ENCODE assay signal across 9 mouse cellular contexts in the genomic region with DNA sequence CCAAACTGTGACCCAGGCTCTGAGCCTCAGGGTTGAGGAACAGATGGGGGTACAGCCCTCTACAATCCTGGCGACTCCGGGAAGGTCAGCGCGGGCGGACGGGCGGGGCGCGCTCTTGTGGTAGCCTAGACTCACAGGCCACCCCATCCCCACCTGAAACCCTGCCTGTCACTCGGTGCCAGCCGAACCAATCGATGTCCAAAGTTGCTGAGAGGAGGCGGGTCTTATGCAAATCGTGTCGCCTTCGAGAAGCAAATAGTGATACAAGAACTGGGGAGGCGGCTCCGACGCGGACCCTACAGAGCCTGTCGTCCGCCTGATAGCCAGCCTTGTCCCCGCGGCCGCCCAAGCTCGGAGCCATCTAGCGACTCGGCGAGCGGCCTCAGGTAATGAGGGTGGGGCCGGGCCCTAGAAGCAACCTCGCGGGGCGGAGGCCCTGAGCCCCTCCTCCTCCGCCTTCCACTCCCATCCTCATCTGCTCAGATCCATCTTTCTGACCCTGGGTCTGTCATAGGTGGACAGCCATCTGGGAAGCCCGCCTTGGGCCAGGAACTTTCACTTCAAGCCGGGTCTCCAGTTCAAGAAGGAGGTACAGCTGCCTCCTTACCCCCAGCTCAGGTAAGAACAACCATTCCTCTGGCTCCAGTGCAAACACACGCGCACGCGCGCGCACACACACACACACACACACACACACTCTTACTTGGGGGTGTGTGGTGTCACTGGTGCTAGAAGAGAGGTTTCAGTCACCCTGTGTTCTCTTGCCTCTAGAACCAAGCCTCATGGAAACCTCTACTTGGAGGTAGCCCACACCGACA. TPM values are rescaled to one million over a fixed set of nuclear protein-coding genes. Genes with fewer than 3 reads are reported as not detected.
DNase-seq lines count a peak whose midpoint lies in the region; TF ChIP-seq lines count a peak whose summit lies in the region.
"Had no signal": no experiment of that assay in that cellular context is flagged by ENCODE, and none has a peak within 500 bp of the region (broad histone marks: within the 10 kb centered on the region; RNA-seq: fewer than 3 reads in every experiment).

No protein-coding gene starts in this region.

- intact Hi-C loops in gastrocnemius, postnatal 14 days (cut with DNase I; ENCODE audit: low total_unique reads) = no loop called here
- intact Hi-C loops in left cerebral cortex, adult 2 months (cut with DNase I) = loop anchor here (2.0 kb wide), 1 partner anchor 19 kb away; no protein-coding TSS in a partner anchor

- peak; percentile 76 for TF ChIP-seq POLR2A in cortical plate, adult 2 months (IDR thresholded peaks at IDR 0.05; ENCODE audit: extremely low read depth, insufficient read depth, low read length)

- no peak for TF ChIP-seq CTCF in cortical plate, adult 2 months (IDR thresholded peaks at IDR 0.05; ENCODE audit: extremely low read depth, insufficient read depth, low read length)
- TF ChIP-seq CTCF in left cerebral cortex, adult 2 months (IDR thresholded peaks at IDR 0.05) = no peak

- H3K4me1 ChIP-seq in cortical plate, adult 2 months (ENCODE audit: control insufficient read depth, insufficient read depth, low read length) = peaks cover 6% of the 10 kb centered on the region; the same call in 1 of the 2 replicates

- peak; percentile 89 for DNase-seq in ZHBTc4 (ENCODE audit: low read depth, low spot score)
- peak; percentile 43 for DNase-seq in gastrocnemius, postnatal 14 days
- peak; percentile 81 for DNase-seq in induced T-regulatory cell, adult 2 months (ENCODE audit: low read depth)
- peak; percentile 88 to 92 for DNase-seq in left cerebral cortex, adult 2 months (ENCODE audit: extremely low spot score in 1 of 2, low spot score in 2 of 2)
- peak; percentile 73 for DNase-seq in lung, postnatal 36 days
- peak; percentile 83 for DNase-seq in retina, embryonic 14.5 days (ENCODE audit: low spot score)
- peak; percentile 48 for DNase-seq in thymus, postnatal 25 days

- H3K4me3 ChIP-seq in cortical plate, adult 2 months (ENCODE audit: insufficient read depth, low read length) = peak overlapping the region; percentile 62
- peak overlapping the region; percentile 80 for H3K4me3 ChIP-seq in left cerebral cortex, adult 2 months
- H3K4me3 ChIP-seq: erythroblast, embryonic 14.5 days had no signal

- peak overlapping the region; percentile 53 for H3K27ac ChIP-seq in cortical plate, adult 2 months (ENCODE audit: insufficient read depth, low read length)
- H3K27ac ChIP-seq in left cerebral cortex, adult 2 months = peak overlapping the region; percentile 96

RNA-seq across cellular contexts. Expression of gene Hpcal4, which starts 0.4 kb away (rescaled TPM):
- 562 and 609 TPM in 2 replicates for polyA plus RNA-seq in cortical plate, adult 2 months (2012; rRNA removed)
- total RNA-seq in gastrocnemius, postnatal 14 days (2021) = under 1 TPM; 0.06 to 0.07 TPM
- 100 to 1,000 TPM; 530 to 532 TPM for total RNA-seq in left cerebral cortex, adult 2 months (2021)
- polyA plus RNA-seq: erythroblast, embryonic 14.5 days had no signal

RNA-seq across cellular contexts. Expression of gene Nt5c1a, which starts 17.9 kb away (rescaled TPM):
- polyA plus RNA-seq in cortical plate, adult 2 months (2012; rRNA removed) = 3.3 and 3.7 TPM in 2 replicates
- 10 to 100 TPM in 1 of 2 experiments, 1 to 10 TPM in 1; 7.9 to 10.7 TPM for total RNA-seq in gastrocnemius, postnatal 14 days (2021)
- total RNA-seq in left cerebral cortex, adult 2 months (2021) = 10 to 100 TPM in 1 of 2 experiments, 1 to 10 TPM in 1; 9.3 to 11.4 TPM
- polyA plus RNA-seq: erythroblast, embryonic 14.5 days had no signal

RNA-seq across cellular contexts. Expression of gene Ppie, which starts 43.7 kb away (rescaled TPM):
- 18.2 and 19.7 TPM in 2 replicates for polyA plus RNA-seq in cortical plate, adult 2 months (2012; rRNA removed)
- 10 to 100 TPM; 16.2 to 18.8 TPM for total RNA-seq in gastrocnemius, postnatal 14 days (2021)
- total RNA-seq in left cerebral cortex, adult 2 months (2021) = 10 to 100 TPM; 19.3 to 24.4 TPM

RNA-seq across cellular contexts. Expression of gene Heyl, which starts 49.9 kb away (rescaled TPM):
- 2.0 TPM in 2 replicates for polyA plus RNA-seq in cortical plate, adult 2 months (2012; rRNA removed)
- 10 to 100 TPM; 11.8 to 18.1 TPM for total RNA-seq in gastrocnemius, postnatal 14 days (2021)
- 1 to 10 TPM; 2.7 to 3.9 TPM for total RNA-seq in left cerebral cortex, adult 2 months (2021)
- polyA plus RNA-seq: erythroblast, embryonic 14.5 days had no signal

Comparison
In these comparisons a context has a peak if more than half of its experiments do, and no peak if none do; other contexts are left out.
1. Peak in every context shown above with its lines: DNase-seq, H3K4me3 ChIP-seq and H3K27ac ChIP-seq.
2. RNA of gene Hpcal4, which starts 0.4 kb away (total RNA-seq): 530 to 532 TPM in left cerebral cortex, adult 2 months; 0.06 to 0.07 TPM in gastrocnemius, postnatal 14 days; every median in the first group is over 100 times any median in the second.